Mouse (Mus musculus): ENCODE data around the gene Gm21440. TPM values are rescaled to one million over a fixed set of nuclear protein-coding genes. Genes with fewer than 3 reads are reported as not detected.

The Gm21440 gene
- not detected for polyA plus RNA-seq (2017; shearing (Covaris generic))

DNA sequence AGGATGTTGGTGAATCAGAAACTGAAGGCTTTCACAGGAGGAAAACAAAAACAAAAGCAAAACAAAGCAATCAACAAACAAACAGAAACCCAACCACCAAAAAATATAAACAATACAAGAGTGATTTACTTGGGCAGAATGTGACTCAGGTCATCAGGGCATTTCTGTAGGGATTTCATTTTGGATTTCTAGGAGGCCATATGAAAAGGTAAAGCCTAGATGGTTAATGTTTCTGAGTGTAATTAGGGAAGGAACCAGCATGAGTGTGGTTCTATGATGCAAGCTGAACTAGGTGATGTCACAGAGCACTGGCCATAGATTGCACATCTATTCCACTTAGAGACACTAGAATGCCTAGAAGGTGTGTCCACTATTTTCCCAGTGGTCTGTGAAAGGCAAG, at the start of gene Gm21440, which contains the start of gene Gm21454:
Gene Gm21440 (plus strand): TSS at position 301 of the 400 bp plus-strand sequence.
Gene Gm21454 (plus strand): TSS at position 352 of the 400 bp plus-strand sequence.

DNA sequence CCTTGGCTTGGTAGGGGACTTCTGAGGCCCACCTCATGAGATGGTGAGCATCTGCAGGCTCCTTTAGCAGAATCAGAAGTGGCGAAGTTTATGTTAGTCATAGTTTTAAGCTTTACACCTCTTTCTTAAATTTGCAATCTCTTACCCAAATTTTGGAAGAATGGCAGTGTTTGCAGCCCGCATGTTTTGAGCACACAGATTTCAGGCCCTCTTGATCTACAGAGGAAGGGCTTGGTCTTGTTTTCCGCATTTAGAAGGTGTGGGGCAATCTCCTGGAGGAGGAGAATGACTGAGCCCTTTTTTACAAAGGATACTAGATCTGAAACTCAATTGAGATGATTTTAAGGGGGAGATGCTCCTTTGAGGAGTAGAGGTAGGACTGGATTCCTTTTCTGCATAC, 28.4 kb upstream of the Gm21440 start, which contains the start of gene Gm21828:
Gene Gm21828 (minus strand): TSS at position 101 of the 400 bp plus-strand sequence.

Other genes with a start within 250 kb of the Gm21440 start
- not detected for gene Gm20807, start 209.5 kb upstream of the Gm21440 start, polyA plus RNA-seq (2017; shearing (Covaris generic))
- not detected for gene Gm21891, start 118.9 kb upstream of the Gm21440 start, polyA plus RNA-seq (2017; shearing (Covaris generic))
- not detected for gene Gm21425, start 90.4 kb upstream of the Gm21440 start, polyA plus RNA-seq (2017; shearing (Covaris generic))
- not detected for gene Gm21828, start 28.5 kb upstream of the Gm21440 start, polyA plus RNA-seq (2017; shearing (Covaris generic))
- not detected for gene Gm21454, start 51 bp downstream of the Gm21440 start, polyA plus RNA-seq (2017; shearing (Covaris generic))
- gene Gm21725, start 96.7 kb downstream of the Gm21440 start, polyA plus RNA-seq (2017; shearing (Covaris generic)): not detected
- not detected for gene Gm21866, start 213.2 kb downstream of the Gm21440 start, polyA plus RNA-seq (2017; shearing (Covaris generic))
- not detected for gene Gm20773, start 241.6 kb downstream of the Gm21440 start, polyA plus RNA-seq (2017; shearing (Covaris generic))

Measured in activated CD4-positive, CD25-positive, alpha-beta regulatory T cell, adult 9 weeks (primary cell).